Mouse (Mus musculus): ENCODE data around the gene Cript. TPM values are rescaled to one million over a fixed set of nuclear protein-coding genes. Genes with fewer than 3 reads are reported as not detected.
"Not testable (repeated sequence)": the region's sequence is repeated elsewhere in the genome, so short reads cannot be mapped to it uniquely, and the experiment has no call there.

Gene Cript
- total RNA-seq, 2 experiments from 2014 or later, result 62.1 to 64.1 TPM

GRCm38 (mm10) chr17:87073470-87073869 lies 48.1 kb downstream of the Cript start:
- H3K27ac ChIP-seq, result no peak overlapping the region
- intact Hi-C loops (cut with DNase I), result no loop called here
- TF ChIP-seq CTCF (IDR thresholded peaks at IDR 0.05), result no peak

GRCm38 (mm10) chr17:87078217-87078616 lies 52.9 kb downstream of the Cript start:
- intact Hi-C loops (cut with DNase I); H3K4me3 ChIP-seq; DNase-seq (ENCODE audit: extremely low spot score in 1 of 2, low spot score in 2 of 2); H3K27ac ChIP-seq: not testable (repeated sequence)

More at GRCm38 (mm10) chr17:87073470-87073869, 48.1 kb downstream of the Cript start:
- no peak overlapping the region for H3K4me3 ChIP-seq
- no peak for DNase-seq (ENCODE audit: extremely low spot score in 1 of 2, low spot score in 2 of 2)

GRCm38 (mm10) chr17:87080724-87081123 lies 55.4 kb downstream of the Cript start:
- Histone ChIP-seq H3K27ac (no peak overlapping the region), H3K4me3 (no peak overlapping the region)
- DNase-seq (ENCODE audit: extremely low spot score in 1 of 2, low spot score in 2 of 2), result no peak
- no peak for TF ChIP-seq CTCF (IDR thresholded peaks at IDR 0.05)
- intact Hi-C loops (cut with DNase I), result no loop called here

GRCm38 (mm10) chr17:87082547-87082946 lies 57.2 kb downstream of the Cript start:
- intact Hi-C loops (cut with DNase I), result no loop called here
- TF ChIP-seq CTCF (IDR thresholded peaks at IDR 0.05), result no peak
- H3K27ac ChIP-seq, result no peak overlapping the region

GRCm38 (mm10) chr17:87083671-87084070 lies 58.3 kb downstream of the Cript start:
- no peak overlapping the region for H3K4me3 ChIP-seq
- no peak overlapping the region for H3K27ac ChIP-seq
- no peak for DNase-seq (ENCODE audit: extremely low spot score in 1 of 2, low spot score in 2 of 2)
- intact Hi-C loops (cut with DNase I), result no loop called here
- no peak for TF ChIP-seq CTCF (IDR thresholded peaks at IDR 0.05)

More at GRCm38 (mm10) chr17:87082547-87082946, 57.2 kb downstream of the Cript start:
- no peak overlapping the region for H3K4me3 ChIP-seq
- DNase-seq (ENCODE audit: extremely low spot score in 1 of 2, low spot score in 2 of 2), result no peak

Other genes with a start within 250 kb of the Cript start
- gene Tmem247, start 108.2 kb upstream of the Cript start, total RNA-seq (2021), result not detected
- gene Atp6v1e2, start 77.7 kb upstream of the Cript start, total RNA-seq (2021), result not detected
- gene Rhoq, start 62.5 kb upstream of the Cript start, total RNA-seq (2021), result 10 to 100 TPM; 35.6 to 45.0 TPM
- gene Pigf, start 144 bp upstream of the Cript start, total RNA-seq (2021), result 10 to 100 TPM; 18.9 to 21.3 TPM
- gene Socs5, start 82.1 kb downstream of the Cript start, total RNA-seq (2021), result 100 to 1,000 TPM; 126 to 129 TPM
- gene Mcfd2, start 240.4 kb downstream of the Cript start, total RNA-seq (2021), result 10 to 100 TPM; 56.6 to 60.0 TPM